18 mouse cellular contexts compared by ENCODE assay signal in the genomic region with DNA sequence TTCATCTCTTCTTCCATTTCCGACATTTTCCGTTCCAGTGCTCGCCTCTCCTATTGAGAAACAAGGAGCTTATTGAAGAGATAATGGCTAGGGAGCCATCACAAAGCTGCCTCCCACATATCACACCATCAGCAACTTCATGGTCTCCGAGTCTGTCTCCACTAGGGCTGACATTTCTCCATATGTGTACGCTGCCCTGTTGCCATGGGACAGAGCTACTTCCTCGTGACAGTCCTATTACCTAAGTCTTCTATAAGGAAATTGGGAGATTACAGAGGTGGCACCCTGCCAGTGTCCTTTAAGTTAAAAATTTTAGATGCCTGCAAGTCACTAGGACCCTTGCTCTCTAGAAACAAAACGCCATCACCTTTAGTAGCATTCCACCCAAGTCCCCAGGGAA.
A peak's percentile ranks its signal among the peaks of the same experiment; 100 is the strongest.
DNase-seq lines count a peak whose midpoint lies in the region; ATAC-seq lines count a peak whose summit lies in the region.
"Had no signal": no experiment of that assay in that cellular context is flagged by ENCODE, and none has a peak within 500 bp of the region (broad histone marks: within the 10 kb centered on the region; RNA-seq: fewer than 3 reads in every experiment).

No protein-coding gene starts in this region.

- H3K9me3 ChIP-seq in heart, embryonic 16.5 days (replicated peaks; ENCODE audit: control insufficient read depth, low read length) = no peaks in the 10 kb centered on the region
- no peaks in the 10 kb centered on the region for H3K9me3 ChIP-seq in limb, embryonic 15.5 days
- no peaks in the 10 kb centered on the region for H3K9me3 ChIP-seq in limb, embryonic 10.5 days (replicated peaks)
- no peaks in the 10 kb centered on the region for H3K9me3 ChIP-seq in embryonic facial prominence, embryonic 14.5 days (ENCODE audit: control insufficient read depth, low read length)
- no peaks in the 10 kb centered on the region for H3K9me3 ChIP-seq in neural tube, embryonic 15.5 days (replicated peaks)
- H3K9me3 ChIP-seq: midbrain, embryonic 10.5 days had no signal

- peaks cover 19% of the 10 kb centered on the region for H3K4me1 ChIP-seq in heart, embryonic 16.5 days (ENCODE audit: control insufficient read depth, insufficient read depth, low read length)
- peaks cover 28% of the 10 kb centered on the region for H3K4me1 ChIP-seq in limb, embryonic 15.5 days
- peaks cover 43% of the 10 kb centered on the region for H3K4me1 ChIP-seq in limb, embryonic 10.5 days
- H3K4me1 ChIP-seq in embryonic facial prominence, embryonic 14.5 days (ENCODE audit: control insufficient read depth, insufficient read depth, low read length) = peaks cover 34% of the 10 kb centered on the region
- peaks cover 11% of the 10 kb centered on the region for H3K4me1 ChIP-seq in neural tube, embryonic 15.5 days

- no peak for ATAC-seq in heart, embryonic 16.5 days (replicated peaks; ENCODE audit: extremely low read depth, insufficient read depth, low FRiP score)
- no peak for ATAC-seq in limb, embryonic 15.5 days (ENCODE audit: insufficient number of reproducible peaks, low FRiP score, low TSS enrichment, low read depth)
- ATAC-seq in embryonic facial prominence, embryonic 14.5 days (ENCODE audit: low read depth) = no peak
- peak; percentile 76 for ATAC-seq in megakaryocyte, adult 5-6 weeks (ENCODE audit: poor library complexity, severe bottlenecking)
- no peak for ATAC-seq in neural tube, embryonic 15.5 days (ENCODE audit: low FRiP score)
- ATAC-seq: forebrain, postnatal 0 days had no signal

- H3K36me3 ChIP-seq in heart, embryonic 16.5 days (ENCODE audit: control insufficient read depth, insufficient read depth) = peaks cover 30% of the 10 kb centered on the region
- H3K36me3 ChIP-seq in limb, embryonic 15.5 days = peaks cover 15% of the 10 kb centered on the region
- peaks cover 3% of the 10 kb centered on the region; the same call in 1 of the 2 replicates for H3K36me3 ChIP-seq in limb, embryonic 10.5 days
- H3K36me3 ChIP-seq in embryonic facial prominence, embryonic 14.5 days (ENCODE audit: control insufficient read depth, insufficient read depth, low read length) = peaks cover 49% of the 10 kb centered on the region
- peaks cover 26% of the 10 kb centered on the region for H3K36me3 ChIP-seq in neural tube, embryonic 15.5 days

- peak overlapping the region; percentile 76 for H3K27ac ChIP-seq in heart, embryonic 16.5 days (ENCODE audit: low read length)
- peak overlapping the region; percentile 73 for H3K27ac ChIP-seq in limb, embryonic 15.5 days
- H3K27ac ChIP-seq in limb, embryonic 10.5 days = no peak overlapping the region
- peak overlapping the region; percentile 67 for H3K27ac ChIP-seq in embryonic facial prominence, embryonic 14.5 days (replicated peaks; ENCODE audit: low read depth, low read length)
- no peak overlapping the region for H3K27ac ChIP-seq in neural tube, embryonic 15.5 days (replicated peaks)
- H3K27ac ChIP-seq: liver, embryonic 14.5 days; midbrain, embryonic 10.5 days had no signal

- WGBS in heart, embryonic 16.5 days = 75% methylated on average over 7 of the region's 7 CpGs
- WGBS in limb, embryonic 15.5 days = 84% methylated on average over 7 of the region's 7 CpGs
- 93% methylated on average over 7 of the region's 7 CpGs for WGBS in limb, embryonic 10.5 days
- WGBS in embryonic facial prominence, embryonic 14.5 days = 89% methylated on average over 7 of the region's 7 CpGs
- 88% methylated on average over 7 of the region's 7 CpGs for WGBS in neural tube, embryonic 15.5 days

- H3K4me3 ChIP-seq in heart, embryonic 16.5 days (ENCODE audit: low read length) = no peak overlapping the region
- no peak overlapping the region for H3K4me3 ChIP-seq in limb, embryonic 15.5 days
- H3K4me3 ChIP-seq in limb, embryonic 10.5 days = no peak overlapping the region
- H3K4me3 ChIP-seq in embryonic facial prominence, embryonic 14.5 days (ENCODE audit: low read depth, low read length) = no peak overlapping the region
- H3K4me3 ChIP-seq in neural tube, embryonic 15.5 days (replicated peaks) = no peak overlapping the region
- H3K4me3 ChIP-seq: erythroblast, embryonic 14.5 days; midbrain, embryonic 10.5 days had no signal

- no peak overlapping the region for H3K4me2 ChIP-seq in heart, embryonic 16.5 days (ENCODE audit: low read depth, low read length)
- no peak overlapping the region for H3K4me2 ChIP-seq in limb, embryonic 15.5 days
- no peak overlapping the region for H3K4me2 ChIP-seq in embryonic facial prominence, embryonic 14.5 days (ENCODE audit: low read depth, low read length)
- H3K4me2 ChIP-seq in neural tube, embryonic 15.5 days = no peak overlapping the region

- H3K9ac ChIP-seq in heart, embryonic 16.5 days (ENCODE audit: low read length) = no peak overlapping the region
- no peak overlapping the region for H3K9ac ChIP-seq in limb, embryonic 15.5 days
- no peak overlapping the region for H3K9ac ChIP-seq in embryonic facial prominence, embryonic 14.5 days (ENCODE audit: low read depth, low read length)
- H3K9ac ChIP-seq in neural tube, embryonic 15.5 days (replicated peaks) = no peak overlapping the region
- H3K9ac ChIP-seq: forebrain, postnatal 0 days; liver, embryonic 14.5 days had no signal

- DNase-seq in heart, adult 18-20 months = no peak
- no peak for DNase-seq in limb, embryonic 10.5 days (ENCODE audit: low spot score)
- no peak for DNase-seq in embryonic facial prominence, embryonic 14.5 days (ENCODE audit: low spot score)
- no peak for DNase-seq in adrenal gland, postnatal 10 days
- DNase-seq: cerebellum, postnatal 36 days; forebrain, postnatal 0 days; gastrocnemius, postnatal 10 days; heart, postnatal 4 days; left cerebral cortex, postnatal 4 days; right cerebral cortex, postnatal 14 days; thymus, postnatal 36 days had no signal

- H3K27me3 ChIP-seq in heart, embryonic 16.5 days (ENCODE audit: control insufficient read depth, insufficient read depth, low read length) = no peaks in the 10 kb centered on the region
- H3K27me3 ChIP-seq in limb, embryonic 15.5 days = no peaks in the 10 kb centered on the region
- H3K27me3 ChIP-seq in limb, embryonic 10.5 days (ENCODE audit: low read depth, poor library complexity, severe bottlenecking) = no peaks in the 10 kb centered on the region
- H3K27me3 ChIP-seq in embryonic facial prominence, embryonic 14.5 days (replicated peaks; ENCODE audit: control insufficient read depth, insufficient read depth, low read length) = no peaks in the 10 kb centered on the region
- H3K27me3 ChIP-seq in neural tube, embryonic 15.5 days (replicated peaks) = no peaks in the 10 kb centered on the region

Comparison
In these comparisons a context has a peak if more than half of its experiments do, and no peak if none do; other contexts are left out.
1. H3K27ac ChIP-seq: peak in heart, embryonic 16.5 days (single experiment), limb, embryonic 15.5 days (single experiment) and embryonic facial prominence, embryonic 14.5 days (single experiment); none in limb, embryonic 10.5 days (single experiment) and neural tube, embryonic 15.5 days (single experiment).